Comparison of ENCODE assay signal across 19 mouse cellular contexts in the genomic region with DNA sequence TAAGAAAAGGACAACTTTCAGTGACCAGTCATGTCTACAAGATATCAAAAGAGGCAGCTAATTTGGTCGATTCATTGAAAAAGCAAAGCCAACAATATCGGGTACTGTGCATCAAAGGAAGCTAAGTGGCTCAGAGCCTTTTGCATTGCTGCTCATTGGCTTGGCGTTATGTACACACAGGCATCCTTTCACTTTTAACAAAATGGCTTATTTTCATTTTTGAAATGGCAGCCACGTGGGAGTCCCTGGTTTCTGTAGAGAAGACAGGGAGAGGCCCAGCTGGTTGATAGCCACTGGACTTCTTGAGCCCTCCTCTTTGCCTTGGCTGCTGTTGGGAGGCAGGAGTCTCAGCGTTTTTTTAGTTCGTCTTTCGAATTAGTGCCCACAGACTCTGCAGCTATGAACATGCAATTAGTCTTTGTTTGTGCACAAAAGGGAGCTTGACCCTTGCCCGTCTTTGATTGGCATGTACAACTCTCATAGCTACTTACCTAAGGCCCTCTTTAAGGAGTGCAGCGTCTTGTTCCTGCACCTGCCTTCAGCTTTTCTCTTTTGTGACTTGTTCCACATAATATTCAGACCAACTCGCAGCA. TPM values are rescaled to one million over a fixed set of nuclear protein-coding genes. Genes with fewer than 3 reads are reported as not detected.
A peak's percentile ranks its signal among the peaks of the same experiment; 100 is the strongest.
DNase-seq lines count a peak whose midpoint lies in the region; ATAC-seq lines count a peak whose summit lies in the region.
"Had no signal": no experiment of that assay in that cellular context is flagged by ENCODE, and none has a peak within 500 bp of the region (broad histone marks: within the 10 kb centered on the region; RNA-seq: fewer than 3 reads in every experiment).

No protein-coding gene starts in this region.

- peaks cover 4% of the 10 kb centered on the region; the same call in 1 of the 2 replicates for H3K4me1 ChIP-seq in forebrain, embryonic 12.5 days
- H3K4me1 ChIP-seq: embryonic facial prominence, embryonic 15.5 days; hindbrain, embryonic 15.5 days had no signal

- H3K27ac ChIP-seq in forebrain, embryonic 12.5 days, result no peak overlapping the region
- H3K27ac ChIP-seq: embryonic facial prominence, embryonic 15.5 days; heart, adult 2 months; hindbrain, embryonic 15.5 days; midbrain, embryonic 10.5 days had no signal

- H3K9ac ChIP-seq in forebrain, embryonic 12.5 days, result no peak overlapping the region
- H3K9ac ChIP-seq: embryonic facial prominence, embryonic 15.5 days; hindbrain, embryonic 15.5 days had no signal

- peak; percentile 53; the same call in 1 of the 2 replicates for ATAC-seq in forebrain, embryonic 12.5 days (ENCODE audit: low FRiP score)

- no peaks in the 10 kb centered on the region for H3K27me3 ChIP-seq in forebrain, embryonic 12.5 days
- H3K27me3 ChIP-seq: embryonic facial prominence, embryonic 15.5 days; hindbrain, embryonic 15.5 days had no signal

- intact Hi-C loops in gastrocnemius, postnatal 36 days (cut with DNase I), result no loop called here

- peak; percentile 2 for DNase-seq in embryo, embryonic 11 days
- DNase-seq in embryo, embryonic 10.5 days (ENCODE audit: low spot score), result no peak
- DNase-seq in brain, adult 2 months (ENCODE audit: low read depth, low spot score), result peak; percentile 0
- DNase-seq in retina, embryonic 14.5 days (ENCODE audit: low spot score), result peak; percentile 44
- DNase-seq in right cerebral cortex, postnatal 10 days (ENCODE audit: low spot score in 2 of 2), result no peak
- no peak for DNase-seq in gastrocnemius, postnatal 36 days
- DNase-seq: cerebellum, adult 18-20 months; cerebellum, postnatal 14 days; gastrocnemius, postnatal 25 days; heart, adult 2 months; heart, postnatal 36 days; kidney, adult 2 months; kidney, postnatal 10 days; lung, postnatal 10 days; thymus, postnatal 14 days had no signal

- H3K36me3 ChIP-seq in forebrain, embryonic 12.5 days (replicated peaks), result no peaks in the 10 kb centered on the region
- H3K36me3 ChIP-seq: embryonic facial prominence, embryonic 15.5 days; hindbrain, embryonic 15.5 days; midbrain, embryonic 10.5 days had no signal

- no peak overlapping the region for H3K4me3 ChIP-seq in forebrain, embryonic 12.5 days (replicated peaks)
- H3K4me3 ChIP-seq: embryonic facial prominence, embryonic 15.5 days; heart, adult 2 months; hindbrain, embryonic 15.5 days; midbrain, embryonic 10.5 days had no signal

- no peaks in the 10 kb centered on the region for H3K9me3 ChIP-seq in forebrain, embryonic 12.5 days
- H3K9me3 ChIP-seq: embryonic facial prominence, embryonic 15.5 days; hindbrain, embryonic 15.5 days; midbrain, embryonic 10.5 days had no signal

- H3K4me2 ChIP-seq in forebrain, embryonic 12.5 days, result peak overlapping the region; percentile 29
- H3K4me2 ChIP-seq: embryonic facial prominence, embryonic 15.5 days; hindbrain, embryonic 15.5 days had no signal

- WGBS in forebrain, embryonic 12.5 days, result 31% methylated on average over 10 of the region's 10 CpGs

RNA-seq across cellular contexts. Expression of gene Atp11c, which starts 52.3 kb away (rescaled TPM):
- 17.8 and 19.2 TPM in 2 replicates for polyA plus RNA-seq in forebrain, embryonic 12.5 days (2016; fragmentation: Nextera tagmentation; extraction: Ambion mirVana)
- 1 to 10 TPM; 2.8 to 3.0 TPM for total RNA-seq in gastrocnemius, postnatal 36 days (2021)

Comparison
In these comparisons a context has a peak if more than half of its experiments do, and no peak if none do; other contexts are left out.
1. DNase-seq: peak in embryo, embryonic 11 days (single experiment), brain, adult 2 months (single experiment) and retina, embryonic 14.5 days (single experiment); none in embryo, embryonic 10.5 days (single experiment), right cerebral cortex, postnatal 10 days (0 of 2) and gastrocnemius, postnatal 36 days (0 of 2).